Mouse (Mus musculus) liver, postnatal 0 days (tissue): Measurements from ENCODE around the gene Med18.

Source experiments
- CTCF ChIP-seq: sonication (generic); IDR thresholded peaks from 2 replicates; pipeline ENCODE4 v1.5.1; 2016; ENCODE audit warnings: antibody characterized with exemption, low read depth
- EP300 ChIP-seq: IDR thresholded peaks from 2 replicates; pipeline ENCODE4 v1.6.1; 2016; ENCODE audit warnings: antibody characterized with exemption, low read depth, mild to moderate bottlenecking

- TF ChIP-seq CTCF (no peak), EP300 (no peak)
Measured at GRCm38 (mm10) chr4:132469873-132470272, 6.2 kb upstream of the Med18 start.
